Mouse (Mus musculus): ENCODE measurements around the gene Barx1. TPM values are rescaled to one million over a fixed set of nuclear protein-coding genes. Genes with fewer than 3 reads are reported as not detected.

Barx1 gene
- polyA plus RNA-seq, 1 experiment = 0.57 TPM

GRCm38 (mm10) chr13:48667461-48667860 is 4.7 kb downstream of the Barx1 start:
- H3K4me1 ChIP-seq (ENCODE audit: control insufficient read depth, insufficient read depth, low read length) = no peaks in the 10 kb centered on the region
- no peak overlapping the region for H3K9ac ChIP-seq (ENCODE audit: low read depth, poor library complexity, severe bottlenecking)
- no peaks in the 10 kb centered on the region for H3K36me3 ChIP-seq (ENCODE audit: control insufficient read depth, insufficient read depth, low read length, poor library complexity, severe bottlenecking)
- H3K27ac ChIP-seq (ENCODE audit: insufficient read depth, low read length) = no peak overlapping the region
- no peaks in the 10 kb centered on the region for H3K9me3 ChIP-seq (replicated peaks; ENCODE audit: control insufficient read depth, insufficient read depth, low read length, poor library complexity, severe bottlenecking)
- H3K4me3 ChIP-seq (ENCODE audit: low read depth, low read length) = no peak overlapping the region
- peaks cover 52% of the 10 kb centered on the region for H3K27me3 ChIP-seq (ENCODE audit: control insufficient read depth, insufficient read depth, low read length, poor library complexity, severe bottlenecking)
- TF ChIP-seq EP300 (IDR thresholded peaks at IDR 0.05; ENCODE audit: insufficient read depth, low read depth, low read length) (no peak), CTCF (IDR thresholded peaks at IDR 0.05; ENCODE audit: low read depth, low read length) (no peak), POLR2A (IDR thresholded peaks at IDR 0.05; ENCODE audit: insufficient read depth, low read length) (no peak)

- H3K4me1 ChIP-seq (ENCODE audit: control insufficient read depth, insufficient read depth, low read length) = no peaks in the 10 kb centered on the region
- H3K4me3 ChIP-seq (ENCODE audit: low read depth, low read length) = peak overlapping the region; percentile 4; the same call in 1 of the 2 replicates
- H3K9ac ChIP-seq (ENCODE audit: low read depth, poor library complexity, severe bottlenecking) = 0 out of 2 replicates have a peak overlapping the region, but pooled peaks have one; percentile 19
These were observed 5.5 kb downstream of the Barx1 start for GRCm38 (mm10) chr13:48668091-48668975.

GRCm38 (mm10) chr13:48668976-48669534 is 6.3 kb downstream of the Barx1 start:
- Histone ChIP-seq H3K9me3 (replicated peaks; ENCODE audit: control insufficient read depth, insufficient read depth, low read length, poor library complexity, severe bottlenecking) (no peaks in the 10 kb centered on the region), H3K27ac (ENCODE audit: insufficient read depth, low read length) (no peak overlapping the region), H3K9ac (ENCODE audit: low read depth, poor library complexity, severe bottlenecking) (0 out of 2 replicates have a peak overlapping the region, but pooled peaks have one; percentile 19), H3K36me3 (ENCODE audit: control insufficient read depth, insufficient read depth, low read length, poor library complexity, severe bottlenecking) (no peaks in the 10 kb centered on the region), H3K27me3 (ENCODE audit: control insufficient read depth, insufficient read depth, low read length, poor library complexity, severe bottlenecking) (peaks cover 40% of the 10 kb centered on the region), H3K4me1 (ENCODE audit: control insufficient read depth, insufficient read depth, low read length) (no peaks in the 10 kb centered on the region), H3K4me3 (ENCODE audit: low read depth, low read length) (peak overlapping the region; percentile 4; the same call in 1 of the 2 replicates)
- TF ChIP-seq EP300 (IDR thresholded peaks at IDR 0.05; ENCODE audit: insufficient read depth, low read depth, low read length) (no peak), POLR2A (IDR thresholded peaks at IDR 0.05; ENCODE audit: insufficient read depth, low read length) (no peak), CTCF (IDR thresholded peaks at IDR 0.05; ENCODE audit: low read depth, low read length) (no peak)

More at GRCm38 (mm10) chr13:48668091-48668975, 5.5 kb downstream of the Barx1 start:
- Histone ChIP-seq H3K27me3 (ENCODE audit: control insufficient read depth, insufficient read depth, low read length, poor library complexity, severe bottlenecking) (peaks cover 47% of the 10 kb centered on the region), H3K9me3 (replicated peaks; ENCODE audit: control insufficient read depth, insufficient read depth, low read length, poor library complexity, severe bottlenecking) (no peaks in the 10 kb centered on the region), H3K36me3 (ENCODE audit: control insufficient read depth, insufficient read depth, low read length, poor library complexity, severe bottlenecking) (no peaks in the 10 kb centered on the region), H3K27ac (ENCODE audit: insufficient read depth, low read length) (no peak overlapping the region)
- TF ChIP-seq CTCF (IDR thresholded peaks at IDR 0.05; ENCODE audit: low read depth, low read length) (no peak), POLR2A (IDR thresholded peaks at IDR 0.05; ENCODE audit: insufficient read depth, low read length) (no peak), EP300 (IDR thresholded peaks at IDR 0.05; ENCODE audit: insufficient read depth, low read depth, low read length) (no peak)

- Histone ChIP-seq H3K4me3 (ENCODE audit: low read depth, low read length) (peak overlapping the region; percentile 16; the same call in 1 of the 2 replicates), H3K36me3 (ENCODE audit: control insufficient read depth, insufficient read depth, low read length, poor library complexity, severe bottlenecking) (no peaks in the 10 kb centered on the region), H3K9ac (ENCODE audit: low read depth, poor library complexity, severe bottlenecking) (no peak overlapping the region), H3K4me1 (ENCODE audit: control insufficient read depth, insufficient read depth, low read length) (no peaks in the 10 kb centered on the region), H3K9me3 (replicated peaks; ENCODE audit: control insufficient read depth, insufficient read depth, low read length, poor library complexity, severe bottlenecking) (no peaks in the 10 kb centered on the region), H3K27me3 (ENCODE audit: control insufficient read depth, insufficient read depth, low read length, poor library complexity, severe bottlenecking) (peaks cover 19% of the 10 kb centered on the region), H3K27ac (ENCODE audit: insufficient read depth, low read length) (no peak overlapping the region)
- TF ChIP-seq CTCF (IDR thresholded peaks at IDR 0.05; ENCODE audit: low read depth, low read length) = no peak
- TF ChIP-seq EP300 (IDR thresholded peaks at IDR 0.05; ENCODE audit: insufficient read depth, low read depth, low read length) = no peak
- no peak for TF ChIP-seq POLR2A (IDR thresholded peaks at IDR 0.05; ENCODE audit: insufficient read depth, low read length)
These were observed 9.6 kb downstream of the Barx1 start for GRCm38 (mm10) chr13:48672312-48672840.

- Histone ChIP-seq H3K36me3 (ENCODE audit: control insufficient read depth, insufficient read depth, low read length, poor library complexity, severe bottlenecking) (no peaks in the 10 kb centered on the region), H3K4me1 (ENCODE audit: control insufficient read depth, insufficient read depth, low read length) (no peaks in the 10 kb centered on the region), H3K27me3 (ENCODE audit: control insufficient read depth, insufficient read depth, low read length, poor library complexity, severe bottlenecking) (peaks cover 7% of the 10 kb centered on the region), H3K9me3 (replicated peaks; ENCODE audit: control insufficient read depth, insufficient read depth, low read length, poor library complexity, severe bottlenecking) (no peaks in the 10 kb centered on the region), H3K9ac (ENCODE audit: low read depth, poor library complexity, severe bottlenecking) (no peak overlapping the region), H3K27ac (ENCODE audit: insufficient read depth, low read length) (no peak overlapping the region), H3K4me3 (ENCODE audit: low read depth, low read length) (no peak overlapping the region)
- TF ChIP-seq POLR2A (IDR thresholded peaks at IDR 0.05; ENCODE audit: insufficient read depth, low read length) (no peak), CTCF (IDR thresholded peaks at IDR 0.05; ENCODE audit: low read depth, low read length) (peak; percentile 43)
These were observed 11.8 kb downstream of the Barx1 start for GRCm38 (mm10) chr13:48674609-48675008.

Measured in ES-Bruce4 (cell line).